Mouse (Mus musculus): ENCODE results near the gene Wipi2. TPM values are rescaled to one million over a fixed set of nuclear protein-coding genes. Genes with fewer than 3 reads are reported as not detected.

Wipi2 gene
- total RNA-seq (2021) = 100 to 1,000 TPM in 1 of 2 experiments, 10 to 100 TPM in 1; 93.2 to 102 TPM
- long read RNA-seq, experiment 1, full-length matches to known transcripts = 81 of 115 reads
- long read RNA-seq, experiment 1, partial matches to known transcripts = 9 of 115 reads
- long read RNA-seq, experiment 1, other reads (novel, unspliced or antisense) = 25 of 115 reads
- long read RNA-seq, experiment 2, full-length matches to known transcripts = 71 of 97 reads
- long read RNA-seq, experiment 2, partial matches to known transcripts = 5 of 97 reads
- long read RNA-seq, experiment 2, other reads (novel, unspliced or antisense) = 21 of 97 reads

DNA sequence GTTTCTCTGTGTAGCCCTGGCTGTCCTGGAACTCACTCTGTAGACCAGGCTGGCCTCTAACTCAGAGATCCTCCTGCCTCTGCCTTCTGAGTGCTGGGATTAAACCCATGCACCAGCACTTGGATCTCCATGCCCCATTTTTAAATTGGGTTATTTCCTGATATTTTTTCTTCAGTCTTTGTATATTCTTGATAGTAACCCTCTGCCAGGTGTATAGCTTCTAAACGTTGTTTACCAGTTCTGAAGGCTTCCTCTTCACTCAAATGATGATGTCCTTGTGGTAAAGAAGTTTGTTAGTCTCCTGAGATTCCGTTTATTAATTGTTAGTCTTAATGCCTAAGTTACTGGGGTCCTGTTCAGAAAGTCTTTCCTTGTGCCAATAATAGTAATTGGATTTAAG, at the start of gene Wipi2:
Gene Wipi2 (plus strand): TSS at position 301 of the 400 bp plus-strand sequence.
- no peak for DNase-seq (ENCODE audit: low spot score in 2 of 2)

- DNase-seq (ENCODE audit: low spot score in 2 of 2) = no peak
These were observed 49.3 kb upstream of the Wipi2 start for GRCm38 (mm10) chr5:142578192-142578591.

- peak; percentile 56 to 60 for DNase-seq (ENCODE audit: low spot score in 2 of 2)
These were observed 46.0 kb upstream of the Wipi2 start for GRCm38 (mm10) chr5:142581517-142581916.

- DNase-seq (ENCODE audit: low spot score in 2 of 2) = peak; percentile 44 to 57
These were observed 43.8 kb upstream of the Wipi2 start for GRCm38 (mm10) chr5:142583616-142584126.

DNA sequence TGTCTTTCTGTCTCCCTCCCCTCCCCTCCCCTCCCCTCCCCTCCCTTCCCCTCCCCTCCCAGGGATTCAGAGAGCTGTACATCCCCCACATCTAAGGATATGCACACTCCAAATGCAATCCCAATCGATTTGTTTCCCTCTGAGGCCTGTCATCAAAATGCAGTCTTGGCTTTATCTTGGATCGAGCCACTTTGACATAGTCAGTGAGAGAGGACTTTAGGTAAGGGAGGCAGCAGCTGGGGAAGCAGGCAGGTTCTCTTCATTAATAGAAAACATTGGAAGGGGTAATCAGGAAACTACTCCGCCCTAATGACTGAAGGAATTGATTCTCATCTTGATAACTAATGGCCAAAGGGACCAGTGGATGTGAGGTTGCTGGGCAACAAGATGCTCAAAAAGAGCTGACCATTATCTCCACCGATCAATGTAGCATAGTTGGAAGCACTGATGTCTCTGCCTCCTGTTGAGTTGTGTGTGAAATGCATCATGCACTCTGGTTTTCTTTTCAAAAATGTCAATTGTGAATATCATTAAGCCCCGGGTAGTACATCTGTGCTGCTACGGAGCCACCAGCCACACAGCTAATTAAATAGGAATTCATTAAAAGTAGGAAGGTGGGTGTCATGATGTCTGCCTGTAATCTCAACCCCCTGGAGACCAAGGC, 36.4 kb upstream of the Wipi2 start:
- no peak for DNase-seq (ENCODE audit: low spot score in 2 of 2)

- no peak for DNase-seq (ENCODE audit: low spot score in 2 of 2)
These were observed 31.8 kb upstream of the Wipi2 start for GRCm38 (mm10) chr5:142595698-142596097.

DNA sequence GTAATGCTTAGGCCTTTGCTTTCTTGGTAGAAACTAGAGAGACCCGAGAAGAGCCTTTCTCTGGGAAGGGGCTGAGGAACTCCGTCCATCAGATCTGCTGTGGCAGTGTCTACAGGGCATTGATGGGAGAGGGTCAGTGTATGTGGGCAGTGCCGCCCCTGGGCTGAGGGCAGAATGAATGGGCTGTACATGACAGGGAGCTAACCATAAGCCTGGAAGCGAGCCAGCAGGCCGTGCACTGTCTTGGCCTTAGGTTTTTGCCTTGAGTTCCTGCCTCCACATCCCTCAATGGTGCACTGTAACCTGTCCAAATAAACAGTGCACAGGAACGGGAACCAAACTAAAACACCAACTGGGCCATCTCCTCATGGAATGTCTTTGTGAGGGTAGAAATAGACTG, 30.8 kb upstream of the Wipi2 start:
- no peak for DNase-seq (ENCODE audit: low spot score in 2 of 2)

GRCm38 (mm10) chr5:142597648-142598390, 29.7 kb upstream of the Wipi2 start:
- no peak for DNase-seq (ENCODE audit: low spot score in 2 of 2)

DNA sequence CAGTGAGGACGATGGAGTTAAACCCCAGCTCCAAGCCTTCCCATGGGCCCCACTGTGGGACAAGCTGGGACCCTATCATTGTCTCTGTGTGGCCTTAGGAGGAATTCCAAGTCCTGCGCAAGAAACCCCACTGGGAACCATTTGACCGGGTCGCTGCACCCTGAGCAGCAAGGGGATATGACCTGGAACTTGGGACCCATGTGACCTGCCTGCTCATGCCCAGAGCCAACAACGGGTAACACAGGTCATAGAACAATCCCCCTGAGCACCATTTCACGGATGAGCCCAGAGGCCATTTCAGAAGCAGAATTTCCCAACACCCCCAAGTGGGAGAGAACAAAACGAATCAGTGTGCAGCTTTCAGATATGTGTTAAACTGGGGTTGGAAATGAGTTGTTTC, 23.1 kb upstream of the Wipi2 start:
- DNase-seq (ENCODE audit: low spot score in 2 of 2) = no peak

- no peak for DNase-seq (ENCODE audit: low spot score in 2 of 2)
These were observed 22.2 kb upstream of the Wipi2 start for GRCm38 (mm10) chr5:142605288-142605687.

GRCm38 (mm10) chr5:142608259-142608988, 19.1 kb upstream of the Wipi2 start, which contains the start of gene Mmd2:
Gene Mmd2, minus strand, starts transcription at chr5:142608800.
- peak; percentile 41 to 69 for DNase-seq (ENCODE audit: low spot score in 2 of 2)

GRCm38 (mm10) chr5:142608989-142609325, 18.5 kb upstream of the Wipi2 start:
- no peak for DNase-seq (ENCODE audit: low spot score in 2 of 2)

- no peak for DNase-seq (ENCODE audit: low spot score in 2 of 2)
These were observed 17.1 kb upstream of the Wipi2 start for GRCm38 (mm10) chr5:142610362-142610761.

DNA sequence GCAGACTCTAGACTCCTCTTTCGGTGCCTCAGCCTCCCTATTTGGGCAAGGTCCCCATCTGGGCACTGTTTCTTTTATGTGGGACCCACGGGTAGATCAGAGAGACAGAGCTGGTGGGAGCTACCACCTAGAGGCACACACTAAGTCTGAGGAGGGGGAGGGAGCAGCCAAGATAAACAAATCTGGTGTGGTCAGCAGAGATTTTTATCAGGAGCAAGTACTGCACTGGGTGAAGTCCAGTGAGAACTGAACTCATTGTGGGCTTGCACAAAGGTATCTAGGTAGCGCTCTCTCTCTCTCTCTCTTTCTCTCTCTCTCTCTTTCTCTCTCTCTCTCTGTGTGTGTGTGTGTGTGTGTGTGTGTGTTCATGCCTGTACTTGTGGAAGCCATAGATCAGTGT, 13.0 kb upstream of the Wipi2 start:
- DNase-seq (ENCODE audit: low spot score in 2 of 2) = no peak

GRCm38 (mm10) chr5:142615638-142616037, 11.9 kb upstream of the Wipi2 start:
- no peak for DNase-seq (ENCODE audit: low spot score in 2 of 2)

DNA sequence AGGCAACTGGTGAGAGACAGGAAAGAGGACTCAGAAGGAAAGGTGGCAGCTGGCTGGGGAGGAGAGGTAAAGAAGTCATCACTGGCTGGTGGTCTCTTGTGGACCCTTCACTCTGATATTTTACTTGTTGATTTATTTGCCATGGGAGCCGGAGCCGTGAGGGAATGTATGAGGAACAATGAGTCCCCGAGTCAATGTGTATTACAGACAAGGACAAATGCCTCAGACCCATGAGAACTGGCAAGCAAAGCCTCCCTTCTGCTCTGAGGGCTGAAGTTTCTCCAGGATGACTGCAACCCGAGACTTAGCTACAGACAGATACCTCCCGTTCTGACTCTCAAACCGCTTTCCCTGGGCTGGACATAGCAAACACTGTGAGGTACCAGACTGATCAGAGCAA, 11.2 kb upstream of the Wipi2 start:
- DNase-seq (ENCODE audit: low spot score in 2 of 2) = no peak

DNA sequence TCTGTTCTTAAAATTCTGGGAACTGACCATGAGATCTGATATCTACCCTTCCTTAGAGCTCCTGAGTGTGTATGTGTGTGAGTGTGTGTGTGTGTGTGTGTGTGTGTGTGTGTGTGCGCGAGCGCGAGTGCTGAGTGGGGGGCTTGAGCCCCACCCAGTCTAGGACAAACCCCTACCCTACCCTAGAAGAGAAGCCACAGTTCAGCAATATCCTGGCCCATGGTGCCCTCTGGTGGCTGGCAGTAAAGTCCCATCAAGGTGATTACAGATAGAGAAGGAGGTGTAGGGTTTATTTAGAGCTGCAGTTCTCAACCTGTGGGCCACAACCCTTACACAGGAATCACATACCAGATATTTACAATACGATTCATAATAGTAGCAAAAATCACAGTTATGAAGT, 7.6 kb upstream of the Wipi2 start:
- peak; percentile 66 to 73 for DNase-seq (ENCODE audit: low spot score in 2 of 2)

DNA sequence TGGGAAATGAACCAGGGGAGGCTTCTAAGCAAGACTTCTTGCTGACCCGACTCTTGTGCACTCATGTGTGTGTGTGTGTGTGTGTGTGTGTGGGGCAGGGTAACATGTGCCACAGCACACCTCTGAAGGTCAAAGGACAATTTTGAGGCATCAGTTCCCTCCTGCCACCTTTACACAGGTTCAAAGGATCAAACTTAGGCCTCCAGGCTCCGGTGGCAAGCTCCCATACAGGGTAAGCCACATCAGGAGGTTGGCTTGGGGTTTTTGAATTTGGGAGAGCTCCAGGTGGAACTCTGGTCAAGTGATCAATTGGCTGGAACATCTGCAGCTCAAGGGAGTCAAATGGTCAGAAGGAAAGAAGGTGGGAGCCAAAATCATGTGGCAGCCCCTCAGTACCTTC, 6.1 kb upstream of the Wipi2 start:
- DNase-seq (ENCODE audit: low spot score in 2 of 2) = no peak

DNA sequence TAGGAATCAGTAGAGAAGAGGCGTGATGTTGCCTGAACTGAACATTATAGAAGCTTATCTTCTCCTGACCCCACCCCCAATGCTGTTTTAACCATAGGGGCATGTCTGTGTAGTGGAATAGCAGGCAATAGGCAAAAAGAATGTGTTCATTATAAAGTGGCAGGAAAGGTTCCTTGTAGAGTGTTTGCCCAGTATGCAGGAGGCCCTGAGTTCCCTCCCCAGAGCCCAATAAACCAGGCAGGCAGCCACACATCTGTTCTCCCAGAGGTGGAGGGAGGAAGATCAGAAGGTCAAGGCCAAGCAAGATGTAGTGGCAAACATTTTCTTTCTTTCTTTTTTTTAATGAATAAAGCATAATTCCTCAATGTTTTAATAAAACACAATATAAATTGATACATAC, 5.4 kb upstream of the Wipi2 start:
- DNase-seq (ENCODE audit: low spot score in 2 of 2) = no peak

- no peak for DNase-seq (ENCODE audit: low spot score in 2 of 2)
These were observed 4.4 kb upstream of the Wipi2 start for GRCm38 (mm10) chr5:142623080-142623479.

Measured in left cerebral cortex, adult 18-20 months (tissue).